Mouse (Mus musculus) adrenal gland, adult 18-20 months (tissue): ENCODE measurements around the gene Atxn2. TPM values are rescaled to one million over a fixed set of nuclear protein-coding genes. Genes with fewer than 3 reads are reported as not detected.

Experiments
- DNase-seq, 2 experiments: peaks; one replicate each; pipeline ENCODE4 v3.0.0; 2021 to 2022; ENCODE audit warnings: low spot score in 2 of 2
- total RNA-seq, 2 experiments: library from RNA; stranded (reverse); gene quantifications; 1 replicate in 1 of 2; 2 replicates in 1 of 2; pipeline ENCODE4 v1.2.3; 2021

Atxn2 gene
- total RNA-seq, 2 experiments from 2014 or later, result 165 to 216 TPM

DNA sequence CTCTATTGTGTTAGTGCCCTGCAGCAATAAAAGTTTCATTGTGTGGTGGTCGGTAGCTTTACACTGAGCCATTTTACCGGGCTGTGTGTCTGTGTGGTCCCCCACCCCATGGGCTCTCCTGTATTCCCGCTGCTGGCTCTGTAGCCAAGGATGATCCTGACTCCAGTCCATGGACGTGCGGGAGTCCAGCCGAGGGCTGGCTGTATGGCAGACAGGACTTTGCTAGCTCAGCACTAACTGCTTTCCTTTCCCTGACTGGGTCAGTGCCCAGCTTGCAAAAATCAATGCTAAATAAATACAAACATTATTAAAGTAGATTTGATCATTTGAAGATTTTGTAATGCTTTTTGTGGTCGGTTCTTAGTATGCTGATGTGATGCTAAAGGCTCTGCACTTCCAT, 50.3 kb downstream of the Atxn2 start:
- no peak for DNase-seq

DNA sequence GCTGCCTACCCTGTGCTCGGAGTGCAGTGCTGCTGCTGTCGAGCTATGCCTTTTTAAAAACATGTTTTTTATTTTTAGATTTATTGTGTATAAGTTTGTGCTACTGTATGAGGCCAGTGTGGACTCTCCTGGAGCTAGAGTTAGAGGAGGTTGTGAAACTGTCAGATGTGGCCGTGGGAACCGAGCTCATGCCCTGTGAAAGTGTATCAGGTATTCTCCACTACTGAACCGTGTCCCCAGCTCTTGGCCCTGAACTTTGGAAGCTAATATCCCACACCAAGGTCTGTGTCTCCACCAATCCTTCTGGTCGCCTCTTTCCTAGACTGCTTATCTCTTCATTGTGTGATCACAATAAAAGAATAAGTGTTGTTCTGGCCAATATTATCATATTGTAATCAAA, 51.8 kb downstream of the Atxn2 start:
- DNase-seq, result no peak

DNA sequence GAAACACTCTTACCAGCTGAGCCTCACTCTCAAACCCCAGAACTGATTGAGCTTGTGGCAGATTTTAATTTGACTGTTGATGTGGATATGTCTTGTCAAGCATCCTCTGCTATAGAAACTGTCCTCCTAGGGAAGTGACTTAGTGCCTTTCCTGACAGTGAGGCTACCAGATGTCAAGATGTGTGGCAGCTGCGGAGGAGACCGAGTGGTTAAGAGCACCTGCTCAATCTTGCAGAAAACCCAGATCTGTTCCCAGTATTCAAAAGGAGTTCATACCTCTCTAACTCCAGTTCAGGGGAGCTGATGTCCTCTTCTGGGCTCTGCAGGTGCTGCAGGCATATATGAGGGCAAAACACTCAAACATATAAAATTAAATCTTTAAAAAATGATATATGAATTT, 53.9 kb downstream of the Atxn2 start:
- no peak for DNase-seq

DNA sequence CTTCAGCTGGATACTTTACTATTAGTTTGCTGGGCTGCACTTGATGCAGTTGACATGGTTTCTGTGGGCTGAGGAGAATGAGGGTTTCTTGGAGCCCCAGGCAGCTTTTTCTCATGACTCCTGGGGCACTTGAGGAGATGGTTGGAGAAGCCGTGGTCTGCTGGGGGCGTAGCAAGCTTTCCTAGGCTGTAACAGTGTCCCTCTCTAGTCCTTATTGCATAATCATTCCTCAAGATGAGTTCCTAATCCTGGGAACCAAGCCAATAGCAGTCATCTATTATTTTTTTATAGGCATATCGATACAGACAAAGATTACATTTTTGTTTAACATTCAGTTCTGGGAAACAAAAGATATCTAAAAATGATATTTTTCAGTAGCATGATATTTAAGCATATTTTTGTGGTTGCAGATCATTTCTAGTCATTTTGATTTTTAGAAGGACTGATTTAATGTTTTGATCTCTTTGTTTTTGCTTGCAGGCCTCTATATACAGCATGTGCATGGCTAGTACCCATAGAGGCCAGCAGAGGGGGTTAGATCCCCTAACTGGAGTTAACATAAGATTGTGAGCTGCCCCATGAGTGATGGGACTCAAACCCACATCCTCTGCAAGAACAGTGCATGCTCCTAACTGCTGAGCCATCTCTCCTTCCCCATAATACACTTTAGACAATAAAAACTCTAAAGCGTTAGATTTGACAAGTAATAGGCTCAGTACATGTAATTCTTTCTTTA, 55.1 kb downstream of the Atxn2 start:
- no peak for DNase-seq

DNA sequence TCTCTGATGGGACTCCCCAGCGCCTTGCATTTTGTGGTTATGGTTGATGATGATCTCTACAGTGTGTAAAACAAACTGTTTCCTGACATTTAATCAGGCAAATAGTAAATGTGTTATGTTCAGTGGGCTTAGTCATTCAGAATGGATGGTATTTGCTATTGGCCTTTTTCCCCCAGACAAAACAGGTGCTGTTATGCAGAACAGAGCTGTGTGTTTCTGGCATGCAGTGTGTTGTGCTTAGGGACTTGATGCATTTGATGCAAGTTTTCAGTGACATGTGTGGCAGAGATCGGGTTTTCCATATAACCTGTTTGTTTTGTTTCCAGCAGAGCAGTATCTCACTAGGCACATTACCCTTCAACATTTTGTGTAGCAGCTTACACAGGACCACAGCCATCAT, 56.4 kb downstream of the Atxn2 start:
- DNase-seq, result no peak

DNA sequence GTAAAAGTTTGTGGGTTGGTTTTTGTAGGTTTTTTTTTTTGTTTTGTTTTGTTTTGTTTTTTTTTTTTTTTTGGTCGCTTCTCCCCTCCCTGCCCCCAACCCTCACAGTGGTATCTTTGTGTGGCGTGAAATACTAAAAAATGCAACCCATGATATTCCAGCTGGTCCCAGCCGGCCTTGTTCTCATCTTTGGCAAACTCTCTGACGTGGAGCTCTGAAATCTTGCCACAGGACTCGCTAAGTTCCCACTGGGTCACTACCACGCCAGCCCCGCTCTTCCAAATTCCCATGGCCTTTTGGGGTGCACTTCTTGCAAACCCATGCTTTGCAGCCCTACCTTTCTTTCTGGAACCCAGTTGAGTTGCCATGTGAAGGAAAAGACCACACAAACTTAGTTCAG, 58.7 kb downstream of the Atxn2 start:
- no peak for DNase-seq

DNA sequence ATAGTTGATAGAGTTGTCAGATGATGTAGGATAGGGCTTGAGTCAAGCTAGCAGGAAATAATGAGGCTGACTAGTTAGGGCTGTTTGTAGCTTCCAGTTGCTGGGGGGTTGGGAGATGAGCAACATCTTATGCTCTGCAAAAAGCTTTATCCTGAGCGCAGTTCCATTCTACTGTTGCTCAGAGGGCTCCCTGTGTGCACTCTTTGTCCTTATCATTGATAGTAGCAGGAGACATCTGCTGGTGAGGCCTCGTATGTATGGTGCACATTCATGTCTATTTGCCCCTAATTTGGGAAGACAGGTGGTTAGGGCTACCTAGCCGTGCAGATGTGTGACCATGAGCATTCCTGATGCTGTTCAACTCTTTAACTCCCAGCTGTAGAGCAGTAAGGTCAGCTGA, 60.5 kb downstream of the Atxn2 start:
- no peak for DNase-seq

DNA sequence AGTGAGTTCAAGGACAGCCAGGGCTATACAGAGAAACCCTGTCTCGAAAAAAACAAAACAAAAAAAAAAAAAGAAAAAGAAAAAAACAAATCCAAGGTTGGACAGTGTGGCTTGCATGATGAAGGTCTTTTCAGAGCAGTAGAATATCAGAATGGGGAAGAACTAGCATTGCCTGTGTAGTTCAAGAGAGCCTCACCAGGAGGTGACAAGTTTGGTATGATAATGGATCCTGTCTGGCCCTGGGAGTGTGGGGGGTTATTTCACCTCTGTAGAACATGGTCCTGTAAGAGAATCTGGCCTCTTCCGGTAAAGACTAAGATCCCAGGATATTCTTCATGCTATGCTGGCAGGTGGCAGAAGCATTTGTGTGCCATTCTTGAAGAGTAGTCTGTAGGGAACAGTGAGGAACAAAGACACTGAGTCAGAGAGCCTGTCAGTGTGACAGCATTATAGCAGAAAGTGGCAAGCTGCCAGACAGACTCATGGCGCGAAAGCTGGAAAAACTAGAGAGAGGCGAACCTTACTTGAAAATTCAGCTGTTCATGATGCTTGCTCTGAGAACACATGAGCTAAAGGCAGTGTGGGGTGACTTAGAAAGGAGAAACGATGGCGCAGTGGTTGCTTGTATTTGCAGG, 67.5 kb downstream of the Atxn2 start:
- no peak for DNase-seq

DNA sequence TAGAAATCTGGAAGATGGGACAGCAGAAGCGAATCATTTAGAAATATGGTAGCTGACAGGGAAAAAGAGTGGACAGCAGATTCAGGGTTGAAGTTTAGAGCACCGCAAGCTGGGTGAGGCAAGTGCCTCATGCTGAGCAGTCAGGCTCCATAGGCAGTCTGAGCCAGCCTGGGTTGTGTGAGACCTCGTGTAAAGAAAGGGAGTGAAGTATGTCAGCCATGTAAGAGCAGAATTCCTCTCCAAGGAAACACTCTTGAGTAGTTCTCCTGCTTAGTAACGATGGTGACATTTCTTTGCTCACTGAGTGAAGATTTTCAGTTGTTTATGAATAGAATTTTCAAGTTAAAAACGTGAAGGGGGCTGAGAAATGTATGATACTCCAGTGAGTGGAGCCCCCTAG, 69.0 kb downstream of the Atxn2 start:
- DNase-seq, result no peak

DNA sequence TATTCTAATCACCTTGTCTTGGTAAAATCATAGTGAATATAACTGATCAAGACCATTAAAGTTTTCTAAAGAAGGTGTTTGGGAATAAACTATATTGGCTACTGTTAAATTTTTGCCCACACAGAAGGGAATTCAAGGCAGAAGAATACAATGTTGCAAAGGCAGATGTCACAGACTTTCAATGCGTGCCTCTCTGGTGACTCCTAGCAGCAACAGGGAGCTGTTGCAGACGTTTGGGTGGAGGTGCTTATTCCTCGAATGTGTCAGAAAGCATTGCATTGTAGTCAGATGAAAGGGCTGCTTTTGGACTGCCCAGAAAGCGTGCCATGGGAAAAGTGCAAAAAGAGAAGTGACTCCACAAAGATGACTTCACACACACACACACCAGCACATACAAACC, 71.3 kb downstream of the Atxn2 start:
- DNase-seq, result no peak

DNA sequence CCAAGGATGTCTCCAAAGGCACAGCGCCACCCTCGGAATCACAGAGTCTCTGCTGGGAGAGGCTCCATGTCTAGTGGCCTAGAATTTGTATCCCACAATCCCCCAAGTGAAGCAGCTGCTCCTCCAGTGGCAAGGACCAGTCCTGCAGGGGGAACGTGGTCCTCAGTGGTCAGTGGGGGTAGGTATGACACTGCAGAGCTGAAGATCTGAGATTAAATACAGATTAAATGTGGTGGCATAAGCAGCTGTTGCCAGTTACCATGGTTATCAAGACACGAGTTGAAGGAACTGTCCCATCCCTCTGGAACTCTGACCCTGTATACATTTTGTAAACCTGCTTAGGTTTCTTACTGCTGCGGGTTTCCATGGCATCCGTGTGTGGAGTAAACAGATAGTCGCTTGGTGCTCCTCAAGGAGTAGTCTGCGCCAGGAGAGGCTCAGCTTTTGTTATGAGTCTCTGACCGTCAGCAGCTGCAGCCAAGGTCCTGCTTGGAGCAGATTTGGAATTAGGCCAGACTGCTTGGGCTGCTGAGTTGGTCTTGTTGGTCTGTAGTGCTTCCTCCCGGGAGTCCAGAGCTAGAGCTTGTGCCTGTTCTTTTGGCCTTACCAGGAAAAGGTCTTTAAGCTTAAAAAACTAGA, 72.8 kb downstream of the Atxn2 start:
- peak in 1 of 2 experiments; percentile 22 for DNase-seq

DNA sequence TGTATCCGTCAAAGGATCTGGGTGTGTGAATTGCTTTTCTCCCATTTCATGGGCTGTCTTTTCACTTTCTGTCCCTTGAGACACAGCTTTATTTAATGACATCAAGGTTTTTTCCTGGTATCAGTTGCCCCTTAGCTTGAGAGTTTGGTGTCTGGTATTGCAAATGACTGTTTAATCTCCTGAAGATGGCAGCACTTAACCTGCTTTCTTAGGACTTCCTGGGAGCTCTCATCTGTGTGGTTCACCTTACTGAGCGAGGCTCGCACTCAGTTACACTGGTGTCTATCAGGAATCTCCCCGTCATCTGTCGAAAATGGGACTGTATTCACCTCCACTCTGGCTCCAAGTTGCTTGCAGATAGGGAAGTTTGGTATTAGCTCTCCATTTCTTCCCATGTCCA, 79.9 kb downstream of the Atxn2 start:
- no peak for DNase-seq

DNA sequence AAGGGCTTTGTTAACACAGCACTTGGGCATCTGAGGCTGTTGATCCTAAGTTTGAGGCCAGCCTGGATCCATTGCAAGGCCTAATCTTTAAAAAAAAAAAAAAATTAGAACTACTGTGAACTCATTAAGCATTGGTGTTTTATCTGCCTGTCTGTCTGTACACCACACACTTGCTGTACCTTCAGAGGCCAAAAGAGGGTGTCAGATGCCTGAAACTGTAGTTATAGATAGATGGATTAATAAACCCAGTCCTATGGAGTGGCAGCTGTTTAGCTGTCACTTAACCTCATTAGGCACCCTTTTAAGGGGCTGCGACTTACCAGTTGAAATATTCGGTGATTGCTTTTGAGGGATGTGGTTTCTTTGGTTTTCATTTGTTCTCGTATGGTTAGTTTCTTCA, 84.7 kb downstream of the Atxn2 start:
- no peak for DNase-seq

DNA sequence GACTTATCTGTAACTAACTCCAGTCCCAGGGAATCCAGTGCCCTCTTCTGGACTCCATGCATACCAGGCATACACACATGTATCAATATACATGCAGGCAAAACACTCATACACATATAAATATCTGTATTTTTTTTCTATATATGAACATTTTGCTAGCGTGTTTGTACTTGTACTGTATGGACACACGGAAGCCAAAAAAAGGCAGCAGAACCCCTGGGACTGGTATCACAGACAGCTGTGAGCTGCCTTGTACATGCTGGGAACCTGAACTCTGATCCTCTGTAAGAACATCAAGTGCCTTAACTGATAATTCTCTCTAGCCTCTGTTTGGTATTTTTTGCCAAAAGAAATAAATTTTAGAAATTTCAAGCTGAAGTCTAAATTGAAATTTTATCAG, 87.3 kb downstream of the Atxn2 start:
- no peak for DNase-seq

DNA sequence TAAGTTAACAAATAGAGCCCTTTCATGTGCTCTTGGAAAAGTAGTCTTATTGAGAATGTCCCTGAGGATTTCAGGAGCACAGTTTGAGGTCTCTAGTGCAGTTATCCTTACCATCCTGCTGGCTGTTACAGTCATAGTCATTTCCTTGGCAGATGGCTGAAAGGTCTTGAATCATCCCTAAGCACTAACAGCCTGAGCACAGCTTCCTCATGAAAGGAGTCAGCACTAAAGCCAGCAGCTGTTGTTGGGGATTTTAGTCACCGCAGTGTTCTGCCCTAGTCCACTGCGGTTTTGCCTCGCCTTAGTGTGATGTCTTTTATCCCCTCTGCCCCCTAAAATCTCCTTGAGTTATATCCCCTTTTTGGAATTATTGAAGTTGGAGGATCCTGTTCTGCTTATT, 96.0 kb downstream of the Atxn2 start:
- no peak for DNase-seq

DNA sequence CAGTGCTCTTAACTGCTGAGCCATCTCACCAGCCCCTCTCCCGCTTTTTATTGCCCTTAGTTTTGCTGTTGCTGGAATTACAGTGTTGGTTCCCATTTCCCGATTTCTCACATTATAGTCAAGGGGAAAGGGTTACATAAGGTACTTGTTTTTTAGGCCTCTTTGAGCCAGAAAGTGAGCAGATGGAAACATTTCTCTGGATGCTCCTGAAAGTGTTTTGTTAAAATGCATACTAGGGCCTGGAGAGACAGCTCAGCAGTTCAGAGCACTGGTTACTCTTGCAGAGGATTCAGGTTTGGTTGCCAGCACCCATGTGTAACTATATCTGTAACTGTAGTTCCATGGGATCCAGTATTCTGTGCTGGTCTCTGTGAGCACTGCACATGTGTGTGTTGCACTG, 97.1 kb downstream of the Atxn2 start:
- DNase-seq, result no peak

DNA sequence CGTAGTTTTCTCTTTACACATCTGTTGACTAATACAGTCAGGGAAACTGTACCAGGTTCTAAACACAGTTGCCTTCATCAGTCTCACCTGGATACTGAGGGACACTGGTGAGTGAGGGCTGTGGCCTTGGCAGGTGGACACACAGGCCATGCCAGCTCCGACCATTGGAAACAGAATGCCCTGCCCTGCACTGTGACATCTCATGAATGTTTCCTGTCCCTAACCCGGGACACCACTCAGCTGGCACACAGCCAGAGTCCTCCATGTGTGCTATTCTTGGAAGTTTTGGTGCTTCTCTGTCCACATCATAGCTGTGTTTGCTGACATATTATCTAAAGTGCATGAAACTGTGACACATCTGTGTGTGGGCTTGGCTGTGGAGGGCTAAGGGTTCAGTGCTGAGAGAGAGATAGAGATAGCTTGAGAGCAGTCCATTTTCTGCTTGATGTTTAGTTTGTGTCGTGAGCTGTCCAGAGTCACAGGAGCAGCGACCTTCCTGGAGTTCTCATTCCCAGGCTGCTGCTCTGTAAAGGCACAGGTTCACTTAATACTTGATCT, 98.6 kb downstream of the Atxn2 start:
- no peak for DNase-seq

DNA sequence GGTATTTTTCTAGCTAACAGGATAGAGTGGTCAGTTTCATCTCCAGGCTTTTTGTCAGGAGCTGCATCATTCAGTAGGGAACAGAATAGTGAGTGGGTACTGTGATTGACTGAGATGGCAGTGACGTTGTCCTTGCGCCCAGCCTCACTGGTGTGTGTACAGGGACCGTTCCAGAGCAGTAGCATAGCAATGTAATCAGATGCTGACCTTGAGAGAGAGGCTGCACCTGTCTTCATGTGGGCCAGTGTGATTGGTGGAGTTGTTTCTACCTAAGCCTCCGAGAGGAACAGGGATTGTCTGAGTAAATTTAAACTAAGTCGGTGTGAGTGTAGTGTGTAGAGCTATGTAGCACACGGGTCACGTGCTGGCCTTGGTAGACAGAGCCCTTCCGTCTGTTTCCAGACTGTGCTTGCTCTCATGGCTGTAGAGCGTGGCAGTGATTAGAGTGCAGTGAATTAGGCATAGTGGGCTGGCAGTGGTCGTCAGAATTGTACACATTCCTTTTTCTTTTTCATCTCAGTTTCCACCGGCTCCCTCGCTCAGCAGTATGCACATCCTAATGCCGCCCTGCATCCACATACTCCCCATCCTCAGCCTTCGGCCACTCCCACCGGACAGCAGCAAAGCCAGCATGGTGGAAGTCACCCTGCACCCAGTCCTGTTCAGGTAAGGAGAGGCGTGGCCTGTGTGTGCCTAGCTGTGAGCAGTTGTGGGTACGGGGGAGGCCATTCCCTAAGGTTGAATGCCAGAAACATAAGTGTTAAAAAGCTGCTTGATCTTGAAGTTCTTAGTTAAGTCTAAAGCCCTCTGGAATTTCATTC, 99.4 kb downstream of the Atxn2 start:
- DNase-seq, result no peak

DNA sequence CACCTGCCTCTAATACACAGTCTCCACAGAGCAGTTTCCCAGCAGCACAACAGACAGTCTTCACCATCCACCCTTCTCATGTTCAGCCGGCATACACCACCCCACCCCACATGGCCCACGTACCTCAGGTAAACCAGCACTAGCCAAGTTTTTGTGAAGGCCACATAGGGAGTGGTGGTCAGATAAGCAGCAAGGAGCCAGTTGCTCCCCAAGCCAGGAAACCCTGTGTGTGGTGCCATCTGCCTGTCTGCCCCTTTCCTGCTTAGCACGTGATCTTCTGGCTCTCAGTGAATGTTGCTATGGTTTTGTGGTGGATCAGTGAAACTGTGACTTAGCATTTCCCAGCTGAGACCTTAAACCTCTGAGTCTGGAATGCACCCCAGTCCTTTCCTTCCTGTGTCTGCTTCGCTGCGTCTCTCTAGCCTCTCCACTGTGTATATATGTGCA, 100.4 kb downstream of the Atxn2 start:
- no peak for DNase-seq

DNA sequence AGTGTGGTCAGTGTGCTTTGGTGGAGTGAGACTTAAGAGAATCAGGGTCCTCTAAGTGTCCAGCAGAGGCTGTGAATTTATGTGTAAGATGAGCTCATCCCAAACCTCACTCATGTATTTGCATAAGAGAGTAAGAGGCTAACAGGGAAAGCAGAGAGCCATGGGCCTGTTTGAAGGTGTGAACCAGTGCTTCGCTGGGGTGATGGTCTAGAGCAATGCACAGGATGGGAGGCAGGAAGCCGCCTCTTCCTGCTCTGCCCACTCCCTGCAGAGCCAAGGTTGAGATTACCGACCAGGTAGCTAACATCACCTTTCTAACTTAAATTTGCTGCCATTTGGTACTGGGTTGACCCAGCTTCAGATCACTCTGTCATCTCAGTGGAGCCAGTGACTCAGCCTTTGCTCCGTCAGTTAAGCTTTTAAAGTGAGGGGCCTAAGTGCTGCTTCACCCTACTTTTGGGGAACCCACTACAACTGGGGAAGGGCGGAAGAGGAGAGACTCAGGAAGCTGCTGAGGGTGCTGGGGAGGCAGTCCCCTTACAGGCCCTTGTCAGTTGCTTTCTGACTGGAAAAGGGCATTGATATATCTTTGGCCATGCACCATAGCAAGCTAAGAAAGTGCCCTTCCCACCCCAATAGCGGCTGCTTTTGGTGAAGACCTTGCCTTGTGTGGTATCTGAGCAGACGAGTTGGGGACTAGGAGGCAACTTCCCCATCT, 101.5 kb downstream of the Atxn2 start:
- no peak for DNase-seq

DNA sequence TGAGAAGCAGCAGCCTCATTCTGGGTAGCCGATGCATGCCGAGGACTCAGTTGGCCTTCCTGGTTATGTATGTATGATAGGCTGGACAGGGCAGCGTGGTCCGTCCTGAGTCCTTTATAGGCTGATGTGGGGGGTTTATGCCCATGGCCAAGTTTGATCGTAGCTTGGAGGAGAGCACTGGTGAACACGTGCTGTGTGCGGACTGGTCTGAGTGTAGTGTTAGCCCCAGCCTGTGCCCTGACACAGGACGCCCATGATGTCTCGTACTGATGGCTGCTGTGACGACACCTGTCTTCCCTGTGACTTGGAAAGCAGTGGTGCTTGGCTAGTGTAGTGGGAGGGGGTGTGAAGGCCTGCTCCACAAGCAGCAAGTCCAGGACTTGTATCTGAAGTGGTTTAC, 102.6 kb downstream of the Atxn2 start:
- no peak for DNase-seq
